Mouse (Mus musculus): ENCODE results near the gene Kpnb1. TPM values are rescaled to one million over a fixed set of nuclear protein-coding genes. Genes with fewer than 3 reads are reported as not detected.
"Not testable (repeated sequence)": the region's sequence is repeated elsewhere in the genome, so short reads cannot be mapped to it uniquely, and the experiment has no call there.

Gene Kpnb1
- polyA plus RNA-seq, 2 experiments, result 71.8 to 145 TPM

GRCm38 (mm10) chr11:97191915-97192620 is 4.4 kb upstream of the Kpnb1 start:
- no peak for TF ChIP-seq POLR2A (IDR thresholded peaks at IDR 0.05; ENCODE audit: borderline replicate concordance, extremely low read depth, insufficient read depth, insufficient read length)
- Histone ChIP-seq H3K9me3 (ENCODE audit: control insufficient read depth, low read length) (no peaks in the 10 kb centered on the region), H3K9ac (ENCODE audit: low read depth, low read length, severe bottlenecking) (no peak overlapping the region), H3K27ac (replicated peaks; ENCODE audit: low read depth, low read length) (no peak overlapping the region), H3K4me3 (replicated peaks; ENCODE audit: low read length) (no peak overlapping the region), H3K36me3 (ENCODE audit: control insufficient read depth, insufficient read depth, low read length) (0 out of 2 replicates have a peak, but pooled peaks cover 5% of the 10 kb centered on the region), H3K27me3 (ENCODE audit: control insufficient read depth, insufficient read depth, low read length) (no peaks in the 10 kb centered on the region), H3K4me2 (replicated peaks; ENCODE audit: low read depth, low read length, severe bottlenecking) (no peak overlapping the region), H3K4me1 (ENCODE audit: control insufficient read depth, insufficient read depth, low read length) (peaks cover 6% of the 10 kb centered on the region)
- WGBS, result 79% methylated on average over 6 of the region's 6 CpGs
- DNase-seq (ENCODE audit: low spot score), result no peak
- ATAC-seq (ENCODE audit: low FRiP score, low read depth), result no peak

GRCm38 (mm10) chr11:97190992-97191391 is 3.3 kb upstream of the Kpnb1 start:
- DNase-seq (ENCODE audit: low spot score), result no peak
- no peak for ATAC-seq (ENCODE audit: low FRiP score, low read depth)
- peaks cover 6% of the 10 kb centered on the region; the same call in 1 of the 2 replicates for H3K36me3 ChIP-seq (ENCODE audit: control insufficient read depth, insufficient read depth, low read length)
- no peak overlapping the region for H3K4me2 ChIP-seq (replicated peaks; ENCODE audit: low read depth, low read length, severe bottlenecking)
- H3K4me1 ChIP-seq (ENCODE audit: control insufficient read depth, insufficient read depth, low read length), result peaks cover 10% of the 10 kb centered on the region
- H3K9me3 ChIP-seq (ENCODE audit: control insufficient read depth, low read length), result no peaks in the 10 kb centered on the region
- no peak overlapping the region for H3K27ac ChIP-seq (replicated peaks; ENCODE audit: low read depth, low read length)
- WGBS, result 84% methylated on average over 6 of the region's 6 CpGs
- no peaks in the 10 kb centered on the region for H3K27me3 ChIP-seq (ENCODE audit: control insufficient read depth, insufficient read depth, low read length)
- no peak for TF ChIP-seq POLR2A (IDR thresholded peaks at IDR 0.05; ENCODE audit: borderline replicate concordance, extremely low read depth, insufficient read depth, insufficient read length)
- H3K9ac ChIP-seq (ENCODE audit: low read depth, low read length, severe bottlenecking), result no peak overlapping the region
- H3K4me3 ChIP-seq (replicated peaks; ENCODE audit: low read length), result no peak overlapping the region

GRCm38 (mm10) chr11:97189645-97190044 is 2.0 kb upstream of the Kpnb1 start:
- H3K9me3 ChIP-seq (ENCODE audit: control insufficient read depth, low read length); H3K4me3 ChIP-seq (replicated peaks; ENCODE audit: low read length); H3K27ac ChIP-seq (replicated peaks; ENCODE audit: low read depth, low read length); H3K9ac ChIP-seq (ENCODE audit: low read depth, low read length, severe bottlenecking); DNase-seq (ENCODE audit: low spot score); ATAC-seq (ENCODE audit: low FRiP score, low read depth); H3K27me3 ChIP-seq (ENCODE audit: control insufficient read depth, insufficient read depth, low read length): not testable (repeated sequence)
- Histone ChIP-seq H3K4me1 (ENCODE audit: control insufficient read depth, insufficient read depth, low read length) (peaks cover 12% of the 10 kb centered on the region), H3K36me3 (ENCODE audit: control insufficient read depth, insufficient read depth, low read length) (peaks cover 18% of the 10 kb centered on the region), H3K4me2 (replicated peaks; ENCODE audit: low read depth, low read length, severe bottlenecking) (0 out of 2 replicates have a peak overlapping the region, but pooled peaks have one; percentile 83)
- 92% methylated on average over 6 of the region's 6 CpGs for WGBS

- Histone ChIP-seq H3K27ac (replicated peaks; ENCODE audit: low read depth, low read length) (no peak overlapping the region), H3K36me3 (ENCODE audit: control insufficient read depth, insufficient read depth, low read length) (peaks cover 22% of the 10 kb centered on the region), H3K4me3 (replicated peaks; ENCODE audit: low read length) (peak overlapping the region; percentile 89), H3K9me3 (ENCODE audit: control insufficient read depth, low read length) (no peaks in the 10 kb centered on the region), H3K4me2 (replicated peaks; ENCODE audit: low read depth, low read length, severe bottlenecking) (peak overlapping the region; percentile 83), H3K4me1 (ENCODE audit: control insufficient read depth, insufficient read depth, low read length) (peaks cover 12% of the 10 kb centered on the region), H3K9ac (ENCODE audit: low read depth, low read length, severe bottlenecking) (no peak overlapping the region), H3K27me3 (ENCODE audit: control insufficient read depth, insufficient read depth, low read length) (no peaks in the 10 kb centered on the region)
- ATAC-seq (ENCODE audit: low FRiP score, low read depth) (no peak), DNase-seq (ENCODE audit: low spot score) (no peak)
- TF ChIP-seq POLR2A (IDR thresholded peaks at IDR 0.05; ENCODE audit: borderline replicate concordance, extremely low read depth, insufficient read depth, insufficient read length), result no peak
- 39% methylated on average over 3 of the region's 3 CpGs for WGBS
Observed at GRCm38 (mm10) chr11:97189231-97189630, 1.6 kb upstream of the Kpnb1 start.

- no peak for DNase-seq (ENCODE audit: low spot score)
Observed at GRCm38 (mm10) chr11:97188643-97188955, 918 bp upstream of the Kpnb1 start.

More at GRCm38 (mm10) chr11:97188643-97188955, 918 bp upstream of the Kpnb1 start:
- no peaks in the 10 kb centered on the region for H3K9me3 ChIP-seq (ENCODE audit: control insufficient read depth, low read length)
- ATAC-seq (ENCODE audit: low FRiP score, low read depth), result no peak
- peaks cover 12% of the 10 kb centered on the region for H3K4me1 ChIP-seq (ENCODE audit: control insufficient read depth, insufficient read depth, low read length)
- WGBS, result 2% methylated on average over 15 of the region's 15 CpGs
- H3K36me3 ChIP-seq (ENCODE audit: control insufficient read depth, insufficient read depth, low read length), result peaks cover 28% of the 10 kb centered on the region
- peak overlapping the region; percentile 83 for H3K4me2 ChIP-seq (replicated peaks; ENCODE audit: low read depth, low read length, severe bottlenecking)
- TF ChIP-seq POLR2A (IDR thresholded peaks at IDR 0.05; ENCODE audit: borderline replicate concordance, extremely low read depth, insufficient read depth, insufficient read length), result no peak
- H3K4me3 ChIP-seq (replicated peaks; ENCODE audit: low read length), result peak overlapping the region; percentile 89
- H3K27ac ChIP-seq (replicated peaks; ENCODE audit: low read depth, low read length), result peak overlapping the region; percentile 84
- peak overlapping the region; percentile 66 for H3K9ac ChIP-seq (ENCODE audit: low read depth, low read length, severe bottlenecking)
- H3K27me3 ChIP-seq (ENCODE audit: control insufficient read depth, insufficient read depth, low read length), result no peaks in the 10 kb centered on the region
